Mouse (Mus musculus) neural tube, embryonic 10.5 days (tissue): ENCODE results near the gene Aoc2.
"Not testable (repeated sequence)": the region's sequence is repeated elsewhere in the genome, so short reads cannot be mapped to it uniquely, and the experiment has no call there.

Source experiments
- DNase-seq: peaks from one replicate; pipeline ENCODE4 v3.0.0-alpha.2; 2017; ENCODE audit warnings: low spot score; ENCODE audit errors: extremely low spot score

Aoc2 gene

GRCm38 (mm10) chr11:101353436-101353835, 28.6 kb downstream of the Aoc2 start:
- no peak for DNase-seq

GRCm38 (mm10) chr11:101354438-101355010, 29.7 kb downstream of the Aoc2 start:
- no peak for DNase-seq

GRCm38 (mm10) chr11:101355916-101356315, 31.1 kb downstream of the Aoc2 start:
- DNase-seq = no peak

GRCm38 (mm10) chr11:101357505-101358182, 32.8 kb downstream of the Aoc2 start:
- DNase-seq = no peak

GRCm38 (mm10) chr11:101359776-101360175, 34.9 kb downstream of the Aoc2 start:
- DNase-seq = no peak

GRCm38 (mm10) chr11:101360651-101361113, 35.8 kb downstream of the Aoc2 start:
- no peak for DNase-seq

GRCm38 (mm10) chr11:101364531-101364931, 39.7 kb downstream of the Aoc2 start:
- DNase-seq = no peak

- DNase-seq = no peak
Measured at GRCm38 (mm10) chr11:101367326-101367935, 42.6 kb downstream of the Aoc2 start, which contains the start of gene G6pc. Gene G6pc (plus strand): TSS chr11:101367561.

- DNase-seq = no peak
Measured at GRCm38 (mm10) chr11:101370141-101370540, 45.3 kb downstream of the Aoc2 start.

GRCm38 (mm10) chr11:101374421-101374938, 49.6 kb downstream of the Aoc2 start:
- no peak for DNase-seq

- not testable (repeated sequence) for DNase-seq
Measured at GRCm38 (mm10) chr11:101378196-101378595, 53.3 kb downstream of the Aoc2 start.

- DNase-seq = no peak
Measured at GRCm38 (mm10) chr11:101378926-101379325, 54.1 kb downstream of the Aoc2 start.
